Mouse (Mus musculus) liver, postnatal 0 days (tissue): ENCODE measurements around the gene Calca. TPM values are rescaled to one million over a fixed set of nuclear protein-coding genes. Genes with fewer than 3 reads are reported as not detected.
"Not testable (repeated sequence)": the region's sequence is repeated elsewhere in the genome, so short reads cannot be mapped to it uniquely, and the experiment has no call there.

Source experiments
- ATAC-seq: fragments of 200-750 bp; cut with Nextera tagmentation; 2 replicates; pipeline ENCODE4 v1.8.0; 2017; ENCODE audit warnings: mild to moderate bottlenecking, moderate library complexity
- DNase-seq: peaks from one replicate; pipeline ENCODE4 v3.0.0-alpha.2; 2016
- H3K27ac ChIP-seq: fragments of 300-500 bp; sonication (generic); 2 replicates; pipeline ENCODE4 v1.5.1; 2014; ENCODE audit warnings: antibody characterized with exemption, moderate library complexity, mild to moderate bottlenecking, low read depth
- H3K27me3 ChIP-seq: fragments of 300-500 bp; sonication (generic); 2 replicates; pipeline ENCODE4 v1.6.1; 2014; ENCODE audit warnings: low read length, control low read depth, mixed read lengths; ENCODE audit not compliant: insufficient read depth
- H3K36me3 ChIP-seq: fragments of 300-500 bp; sonication (generic); replicated peaks from 2 replicates; pipeline ENCODE4 v1.6.1; 2014; ENCODE audit warnings: mild to moderate bottlenecking, control low read depth, low read length, moderate library complexity, mixed read lengths; ENCODE audit not compliant: insufficient read depth
- H3K4me1 ChIP-seq: fragments of 300-500 bp; sonication (generic); 2 replicates; pipeline ENCODE4 v1.6.1; 2014; ENCODE audit warnings: antibody characterized with exemption, mild to moderate bottlenecking, control low read depth; ENCODE audit not compliant: insufficient read depth
- H3K4me2 ChIP-seq: fragments of 300-500 bp; sonication (generic); 2 replicates; pipeline ENCODE4 v1.6.1; 2014; ENCODE audit warnings: low read depth, mild to moderate bottlenecking, low read length, moderate library complexity, mixed read lengths
- H3K4me3 ChIP-seq: fragments of 300-500 bp; sonication (generic); 2 replicates; pipeline ENCODE4 v1.5.1; 2014; ENCODE audit warnings: low read depth, low read length
- H3K9ac ChIP-seq: fragments of 300-500 bp; sonication (generic); replicated peaks from 2 replicates; pipeline ENCODE4 v1.6.1; 2014; ENCODE audit warnings: mild to moderate bottlenecking, moderate library complexity
- H3K9me3 ChIP-seq: fragments of 300-500 bp; sonication (generic); 2 replicates; pipeline ENCODE4 v1.6.1; 2016; ENCODE audit warnings: mild to moderate bottlenecking, control low read depth, low read length, mixed read lengths
- CTCF ChIP-seq: sonication (generic); IDR thresholded peaks from 2 replicates; pipeline ENCODE4 v1.5.1; 2016; ENCODE audit warnings: antibody characterized with exemption, low read depth
- EP300 ChIP-seq: IDR thresholded peaks from 2 replicates; pipeline ENCODE4 v1.6.1; 2016; ENCODE audit warnings: antibody characterized with exemption, low read depth, mild to moderate bottlenecking
- WGBS: fragments of 180-500 bp; shearing (Covaris S2); extraction: QIAGEN DNeasy Blood & Tissue Kit; methylation state at CpG from one replicate; pipeline ENCODE4 v1.1.7; 2014; ENCODE audit not compliant: insufficient replicate concordance; 5-methylcytosine and 5-hydroxymethylcytosine counted together
- polyA plus RNA-seq: library from polyadenylated mRNA; unstranded; fragments of >200 nt; fragmentation: Nextera tagmentation; extraction: Ambion mirVana; gene quantifications from 2 replicates; pipeline ENCODE4 v1.2.1, GENCODE M21; 2015

Calca gene
- polyA plus RNA-seq, 1 experiment from 2014 or later = not detected

- Histone ChIP-seq H3K36me3 (no peaks in the 10 kb centered on the region), H3K27ac (no peak overlapping the region), H3K9me3 (no peaks in the 10 kb centered on the region), H3K4me1 (no peaks in the 10 kb centered on the region), H3K4me2 (no peak overlapping the region), H3K4me3 (no peak overlapping the region), H3K9ac (no peak overlapping the region), H3K27me3 (no peaks in the 10 kb centered on the region)
- DNase-seq (no peak), ATAC-seq (no peak)
- TF ChIP-seq EP300 = no peak
- no peak for TF ChIP-seq CTCF
- WGBS = 82% methylated on average over 3 of the region's 3 CpGs
Measured at GRCm38 (mm10) chr7:114625966-114626365, 10.2 kb downstream of the Calca start.

DNA sequence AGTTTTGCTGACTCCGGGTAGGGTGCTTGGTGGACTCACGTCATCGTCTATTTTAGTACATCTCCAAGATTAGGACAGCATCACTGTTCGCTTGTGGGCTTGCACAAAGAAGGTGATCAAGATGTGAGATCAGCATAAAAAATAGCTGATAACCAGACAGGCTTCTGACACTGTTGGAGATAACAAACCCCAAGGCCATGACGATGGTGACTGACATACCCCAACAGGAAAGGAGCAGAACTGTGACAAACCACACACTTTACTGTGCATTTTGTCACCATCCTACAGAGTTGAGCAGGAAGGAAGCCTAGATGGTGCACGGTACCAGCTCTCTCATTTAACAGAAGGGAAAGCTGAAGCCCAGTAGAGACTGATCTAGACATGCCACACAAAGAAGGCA is 19.4 kb downstream of the Calca start:
- Histone ChIP-seq H3K4me2 (no peak overlapping the region), H3K9ac (no peak overlapping the region), H3K36me3 (no peaks in the 10 kb centered on the region), H3K4me3 (no peak overlapping the region), H3K9me3 (no peaks in the 10 kb centered on the region), H3K27ac (no peak overlapping the region), H3K4me1 (no peaks in the 10 kb centered on the region), H3K27me3 (no peaks in the 10 kb centered on the region)
- no peak for DNase-seq
- no peak for TF ChIP-seq CTCF
- TF ChIP-seq EP300 = no peak
- no peak for ATAC-seq
- WGBS = 41% methylated on average over 6 of the region's 6 CpGs

- H3K4me1 ChIP-seq, DNase-seq, H3K27me3 ChIP-seq, H3K4me3 ChIP-seq, H3K9me3 ChIP-seq, ATAC-seq, H3K4me2 ChIP-seq, H3K27ac ChIP-seq, H3K9ac ChIP-seq, H3K36me3 ChIP-seq: not testable (repeated sequence)
- 89% methylated on average over 8 of the region's 8 CpGs for WGBS
Measured at GRCm38 (mm10) chr7:114594391-114594790, 41.8 kb downstream of the Calca start.

- ATAC-seq (no peak), DNase-seq (no peak)
- no peak overlapping the region for H3K27ac ChIP-seq
- whole genome bisulfite sequencing = 46% methylated on average over 2 of the region's 2 CpGs
- no peak overlapping the region for H3K4me3 ChIP-seq
- H3K9me3 ChIP-seq = no peaks in the 10 kb centered on the region
- no peaks in the 10 kb centered on the region for H3K4me1 ChIP-seq
- H3K36me3 ChIP-seq = no peaks in the 10 kb centered on the region
- no peak overlapping the region for H3K4me2 ChIP-seq
- no peaks in the 10 kb centered on the region for H3K27me3 ChIP-seq
- TF ChIP-seq EP300 (no peak), CTCF (no peak)
- no peak overlapping the region for H3K9ac ChIP-seq
Measured at GRCm38 (mm10) chr7:114582441-114582840, 53.7 kb downstream of the Calca start.

Other genes starting within 250 kb of the Calca start
- gene Pde3b, start 221.1 kb downstream of the Calca start, polyA plus RNA-seq = 5.0 and 5.4 TPM in 2 replicates
- 4.3 and 4.5 TPM in 2 replicates for gene Cyp2r1, start 73.4 kb downstream of the Calca start, polyA plus RNA-seq
- not detected in 2 replicates for gene Calcb, start 82.3 kb upstream of the Calca start, polyA plus RNA-seq
- gene Insc, start 107.3 kb upstream of the Calca start, polyA plus RNA-seq = 13.7 and 16.2 TPM in 2 replicates